Mouse (Mus musculus) olfactory bulb, adult 2 months (tissue): Measurements from ENCODE around the gene Afdn. TPM values are rescaled to one million over a fixed set of nuclear protein-coding genes. Genes with fewer than 3 reads are reported as not detected.
A peak's percentile ranks its signal among the peaks of the same experiment; 100 is the strongest.
"Not testable (repeated sequence)": the region's sequence is repeated elsewhere in the genome, so short reads cannot be mapped to it uniquely, and the experiment has no call there.

Source experiments
- H3K27ac ChIP-seq: fragments of 200-500 bp; 2 replicates; pipeline ENCODE4 v1.5.1; 2012; ENCODE audit warnings: low read depth, low read length; ENCODE audit not compliant: insufficient read depth
- H3K4me1 ChIP-seq: fragments of 200-500 bp; 2 replicates; pipeline ENCODE4 v1.6.1; 2012; ENCODE audit warnings: low read length; ENCODE audit not compliant: control insufficient read depth, insufficient read depth
- H3K4me3 ChIP-seq: fragments of 200-500 bp; 2 replicates; pipeline ENCODE4 v1.5.1; 2012; ENCODE audit warnings: mild to moderate bottlenecking, low read depth, low read length, moderate library complexity; ENCODE audit not compliant: insufficient read depth
- CTCF ChIP-seq: fragments of 200-500 bp; IDR thresholded peaks from 2 replicates; pipeline ENCODE4 v1.5.1; 2012; ENCODE audit warnings: low read depth, mild to moderate bottlenecking, low read length, moderate library complexity; ENCODE audit not compliant: insufficient read depth
- POLR2A ChIP-seq: fragments of 200-500 bp; IDR thresholded peaks from 2 replicates; pipeline ENCODE4 v1.6.1; 2012; ENCODE audit warnings: mild to moderate bottlenecking, low read depth, low read length, moderate library complexity; ENCODE audit not compliant: insufficient read depth
- WGBS: fragments of 180-500 bp; shearing (Covaris S2); methylation state at CpG from one replicate; pipeline ENCODE4 v1.1.7; 2018; 5-methylcytosine and 5-hydroxymethylcytosine counted together
- polyA plus RNA-seq: library from polyadenylated mRNA; stranded (reverse); fragments of >200 nt; gene quantifications from 2 replicates; pipeline ENCODE4 v1.2.4, GENCODE M21; 2012; ENCODE audit warnings: low replicate concordance; ENCODE audit not compliant: missing spikeins, insufficient read depth, insufficient read length

Afdn gene
- polyA plus RNA-seq, 1 experiment: not detected

- Histone ChIP-seq H3K27ac (no peak overlapping the region), H3K4me1 (peaks cover 5% of the 10 kb centered on the region; the same call in 1 of the 2 replicates), H3K4me3 (no peak overlapping the region)
- TF ChIP-seq POLR2A: no peak
- 72% methylated on average over 2 of the region's 2 CpGs for WGBS
Measured at GRCm38 (mm10) chr17:13850175-13850574, 89.8 kb downstream of the Afdn start.

DNA sequence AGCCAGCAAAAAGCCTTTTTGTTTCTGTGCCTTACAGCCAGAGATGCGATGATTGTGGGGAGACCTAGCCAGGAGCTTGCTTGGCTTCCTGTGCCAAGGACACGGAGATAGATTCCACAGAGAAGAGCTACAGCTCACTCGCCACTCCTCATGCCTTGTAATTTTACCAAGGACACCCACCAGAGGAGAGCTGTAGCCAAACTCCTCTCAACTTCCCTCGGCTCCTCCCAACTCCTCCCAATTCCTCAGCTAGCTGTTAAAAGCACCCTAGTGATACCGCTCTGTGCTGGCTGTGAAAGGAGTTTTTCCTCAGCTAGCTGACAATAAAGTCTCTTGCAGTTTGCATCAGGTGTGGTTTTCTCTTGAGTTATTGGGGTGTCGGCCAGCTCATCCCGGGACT, 93.5 kb downstream of the Afdn start:
- not testable (repeated sequence) for H3K4me3 ChIP-seq, H3K4me1 ChIP-seq
- H3K27ac ChIP-seq: peak overlapping the region; percentile 56
- WGBS: 20% methylated on average over 7 of the region's 7 CpGs

GRCm38 (mm10) chr17:13855396-13855795, 95.1 kb downstream of the Afdn start:
- TF ChIP-seq POLR2A: no peak
- no peak for TF ChIP-seq CTCF
- H3K27ac ChIP-seq: peak overlapping the region; percentile 42; the same call in 1 of the 2 replicates
- WGBS: 43% methylated on average over 1 of the region's 1 CpGs
- H3K4me1 ChIP-seq: peaks cover 9% of the 10 kb centered on the region
- no peak overlapping the region for H3K4me3 ChIP-seq

- no peak overlapping the region for H3K27ac ChIP-seq
- H3K4me3 ChIP-seq: no peak overlapping the region
- TF ChIP-seq POLR2A: no peak
- no peak for TF ChIP-seq CTCF
- peaks cover 7% of the 10 kb centered on the region for H3K4me1 ChIP-seq
- 56% methylated on average over 5 of the region's 5 CpGs for WGBS
Measured at GRCm38 (mm10) chr17:13856429-13857090, 96.2 kb downstream of the Afdn start.

- Histone ChIP-seq H3K27ac (no peak overlapping the region), H3K4me1 (peaks cover 6% of the 10 kb centered on the region), H3K4me3 (no peak overlapping the region)
- TF ChIP-seq POLR2A (no peak), CTCF (no peak)
- WGBS: 81% methylated on average over 5 of the region's 5 CpGs
Measured at GRCm38 (mm10) chr17:13865340-13865739, 105.0 kb downstream of the Afdn start.

DNA sequence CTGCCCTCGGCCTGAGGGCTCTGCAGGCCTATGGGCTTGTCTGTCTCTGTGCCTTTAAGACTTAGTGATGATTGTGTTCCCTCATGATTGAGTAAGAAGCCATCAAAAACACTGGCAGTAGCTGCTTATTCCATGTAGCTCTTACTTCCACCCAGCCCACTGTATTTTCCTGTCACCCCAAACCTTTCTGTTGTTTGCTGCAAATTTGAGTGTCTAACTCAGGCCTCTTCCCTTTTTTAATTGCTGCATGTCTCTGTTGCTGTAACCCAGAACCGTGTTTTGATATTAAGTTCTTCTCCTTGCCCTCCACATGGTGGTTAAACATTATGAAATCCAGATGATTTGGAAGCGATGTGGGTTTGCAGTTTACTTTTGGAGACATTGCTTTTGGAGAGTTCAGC, 106.6 kb downstream of the Afdn start:
- WGBS: 63% methylated on average over 3 of the region's 3 CpGs
- TF ChIP-seq CTCF: no peak
- no peak for TF ChIP-seq POLR2A
- Histone ChIP-seq H3K4me1 (peaks cover 6% of the 10 kb centered on the region), H3K27ac (peak overlapping the region; percentile 28; the same call in 1 of the 2 replicates), H3K4me3 (no peak overlapping the region)

- TF ChIP-seq POLR2A: no peak
- TF ChIP-seq CTCF: no peak
- Histone ChIP-seq H3K4me1 (peaks cover 6% of the 10 kb centered on the region), H3K27ac (peak overlapping the region; percentile 28; the same call in 1 of the 2 replicates), H3K4me3 (no peak overlapping the region)
- WGBS: 25% methylated on average over 6 of the region's 6 CpGs
Measured at GRCm38 (mm10) chr17:13867475-13867874, 107.1 kb downstream of the Afdn start.

GRCm38 (mm10) chr17:13870236-13870635, 109.9 kb downstream of the Afdn start:
- 68% methylated on average over 1 of the region's 1 CpGs for WGBS
- no peak for TF ChIP-seq CTCF
- no peak for TF ChIP-seq POLR2A
- peaks cover 10% of the 10 kb centered on the region for H3K4me1 ChIP-seq
- H3K27ac ChIP-seq: no peak overlapping the region
- H3K4me3 ChIP-seq: no peak overlapping the region

DNA sequence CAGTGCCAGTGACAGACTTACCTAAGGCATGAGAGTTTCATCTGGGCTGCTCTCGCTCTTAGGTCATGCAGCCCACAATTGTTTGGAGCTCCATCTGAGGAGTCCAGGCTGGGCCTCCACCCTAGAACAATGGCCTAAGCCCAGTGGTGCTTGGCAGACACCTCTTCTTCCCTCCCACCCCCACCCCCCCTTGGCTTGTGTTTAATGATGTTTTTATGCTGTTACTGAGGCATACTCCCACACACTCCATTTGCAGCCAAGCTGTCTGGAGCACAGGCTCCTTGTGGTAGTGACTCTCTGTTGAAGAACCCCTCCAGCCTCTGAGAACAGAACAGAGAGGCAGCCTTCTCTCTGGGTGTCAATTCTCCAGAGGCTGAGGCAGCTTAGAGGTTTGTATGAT, 113.9 kb downstream of the Afdn start:
- no peak for TF ChIP-seq POLR2A
- no peak for TF ChIP-seq CTCF
- 65% methylated on average over 1 of the region's 1 CpGs for WGBS
- H3K4me3 ChIP-seq: no peak overlapping the region
- peaks cover 4% of the 10 kb centered on the region for H3K4me1 ChIP-seq
- H3K27ac ChIP-seq: no peak overlapping the region

GRCm38 (mm10) chr17:13877460-13877859, 117.1 kb downstream of the Afdn start:
- Histone ChIP-seq H3K4me1 (peaks cover 4% of the 10 kb centered on the region), H3K27ac (no peak overlapping the region), H3K4me3 (no peak overlapping the region)
- TF ChIP-seq CTCF (no peak), POLR2A (no peak)
